Mouse (Mus musculus) liver, adult 2 months (tissue): ENCODE results near the gene Hs6st3. TPM values are rescaled to one million over a fixed set of nuclear protein-coding genes. Genes with fewer than 3 reads are reported as not detected.

Source experiments
- DNase-seq: peaks from one replicate; pipeline ENCODE4 v3.0.0-alpha.2; 2011; ENCODE audit warnings: low read depth, low spot score; ENCODE audit errors: extremely low read depth
- H3K27ac ChIP-seq: fragments of 200-500 bp; replicated peaks from 2 replicates; pipeline ENCODE4 v1.5.1; 2012; ENCODE audit warnings: low read depth, mild to moderate bottlenecking, control low read depth, inconsistent platforms, low read length; ENCODE audit not compliant: insufficient read depth
- H3K27me3 ChIP-seq: fragments of 200-500 bp; 2 replicates; pipeline ENCODE4 v1.6.1; 2012; ENCODE audit warnings: mild to moderate bottlenecking, moderate library complexity, low read length, inconsistent platforms; ENCODE audit not compliant: control insufficient read depth, insufficient read depth
- H3K36me3 ChIP-seq: fragments of 200-500 bp; 2 replicates; pipeline ENCODE4 v1.6.1; 2012; ENCODE audit warnings: low read length, inconsistent platforms; ENCODE audit not compliant: control insufficient read depth, insufficient read depth
- H3K4me1 ChIP-seq: fragments of 200-500 bp; 2 replicates; pipeline ENCODE4 v1.6.1; 2011; ENCODE audit warnings: low read length; ENCODE audit not compliant: control insufficient read depth, insufficient read depth
- H3K4me3 ChIP-seq: fragments of 200-500 bp; 2 replicates; pipeline ENCODE4 v1.5.1; 2011; ENCODE audit warnings: low read depth, mild to moderate bottlenecking, control low read depth, low read length, moderate library complexity; ENCODE audit not compliant: insufficient read depth
- H3K79me2 ChIP-seq: fragments of 200-500 bp; 2 replicates; pipeline ENCODE4 v1.6.1; 2012; ENCODE audit warnings: inconsistent platforms, mild to moderate bottlenecking, low read length, moderate library complexity; ENCODE audit not compliant: control insufficient read depth, insufficient read depth
- H3K9ac ChIP-seq: fragments of 200-500 bp; 2 replicates; pipeline ENCODE4 v1.6.1; 2012; ENCODE audit warnings: low read depth, mild to moderate bottlenecking, control low read depth, inconsistent platforms, low read length
- CTCF ChIP-seq: fragments of 200-500 bp; IDR thresholded peaks from 2 replicates; pipeline ENCODE4 v1.5.1; 2011; ENCODE audit warnings: low read depth, low read length, control low read depth
- POLR2A ChIP-seq: fragments of 200-500 bp; IDR thresholded peaks from 2 replicates; pipeline ENCODE4 v1.6.1; 2011; ENCODE audit warnings: low read length, control low read depth; ENCODE audit not compliant: insufficient read depth; ENCODE audit errors: extremely low read depth
- WGBS: fragments of 180-500 bp; shearing (Covaris S2); methylation state at CpG from one replicate; pipeline ENCODE4 v1.1.7; 2018; 5-methylcytosine and 5-hydroxymethylcytosine counted together
- polyA plus RNA-seq: library from polyadenylated mRNA; depleted of rRNA; stranded (reverse); fragments of >200 nt; gene quantifications from 2 replicates; pipeline ENCODE4 v1.2.3, GENCODE M21; 2012
- total RNA-seq: library from RNA; depleted of rRNA; stranded (reverse); fragments of >200 nt; gene quantifications from 2 replicates; pipeline ENCODE4 v1.2.3, GENCODE M21; 2014

Gene Hs6st3
- total and polyA plus RNA-seq, 2 experiments: 0.06 to 0.09 TPM

GRCm38 (mm10) chr14:119633090-119633489 lies 494.9 kb downstream of the Hs6st3 start:
- Histone ChIP-seq H3K27me3 (no peaks in the 10 kb centered on the region), H3K4me3 (no peak overlapping the region), H3K79me2 (no peaks in the 10 kb centered on the region), H3K9ac (no peak overlapping the region), H3K4me1 (no peaks in the 10 kb centered on the region), H3K27ac (no peak overlapping the region), H3K36me3 (no peaks in the 10 kb centered on the region)
- TF ChIP-seq CTCF (no peak), POLR2A (no peak)
- DNase-seq: no peak
- 56% methylated on average over 3 of the region's 3 CpGs for WGBS

DNA sequence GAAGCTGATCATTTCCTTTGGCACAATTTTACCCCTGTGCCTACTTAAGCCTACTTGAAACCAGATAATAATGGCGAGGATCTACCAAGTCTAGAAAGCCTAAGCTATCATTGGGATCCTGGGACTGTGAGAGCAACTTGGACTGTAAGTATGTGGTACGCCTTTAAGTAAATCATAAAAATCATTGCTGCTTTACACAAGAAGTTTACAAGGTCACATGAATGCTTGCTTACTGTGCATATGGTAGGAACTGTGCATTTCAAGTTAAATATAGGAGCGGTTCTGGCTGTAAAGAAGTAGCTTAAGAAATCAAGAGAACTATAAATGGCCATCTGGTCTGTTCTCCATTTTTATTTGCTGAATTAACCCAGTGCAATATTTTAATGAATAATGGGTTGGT lies 495.5 kb downstream of the Hs6st3 start:
- Histone ChIP-seq H3K79me2 (no peaks in the 10 kb centered on the region), H3K4me3 (no peak overlapping the region), H3K27ac (no peak overlapping the region), H3K36me3 (no peaks in the 10 kb centered on the region), H3K9ac (no peak overlapping the region), H3K4me1 (no peaks in the 10 kb centered on the region), H3K27me3 (no peaks in the 10 kb centered on the region)
- DNase-seq: no peak
- TF ChIP-seq POLR2A: no peak
- TF ChIP-seq CTCF: no peak
- 79% methylated on average over 3 of the region's 3 CpGs for WGBS

GRCm38 (mm10) chr14:119642874-119643273 lies 504.7 kb downstream of the Hs6st3 start:
- no peaks in the 10 kb centered on the region for H3K4me1 ChIP-seq
- H3K36me3 ChIP-seq: no peaks in the 10 kb centered on the region
- no peak for TF ChIP-seq CTCF
- no peak for TF ChIP-seq POLR2A
- 89% methylated on average over 1 of the region's 1 CpGs for WGBS
- no peak for DNase-seq
- no peaks in the 10 kb centered on the region for H3K79me2 ChIP-seq
- H3K9ac ChIP-seq: no peak overlapping the region
- H3K4me3 ChIP-seq: no peak overlapping the region
- no peak overlapping the region for H3K27ac ChIP-seq
- no peaks in the 10 kb centered on the region for H3K27me3 ChIP-seq

DNA sequence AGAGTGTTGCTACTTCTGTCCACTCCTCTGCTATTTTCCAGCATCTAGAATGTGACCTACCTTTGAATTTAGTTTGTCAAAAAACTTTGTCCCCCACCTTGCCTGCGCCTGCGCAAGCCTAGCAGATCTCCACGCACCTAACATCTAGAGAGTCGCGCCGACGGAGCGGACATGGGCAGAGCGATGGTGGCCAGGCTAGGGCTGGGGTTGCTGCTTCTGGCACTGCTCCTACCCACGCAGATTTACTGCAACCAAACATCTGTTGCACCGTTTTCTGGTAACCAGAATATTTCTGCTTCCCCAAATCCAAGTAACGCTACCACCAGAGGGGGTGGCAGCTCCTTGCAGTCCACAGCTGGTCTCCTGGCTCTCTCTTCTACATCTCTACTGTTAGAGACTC lies 505.7 kb downstream of the Hs6st3 start:
- no peak overlapping the region for H3K9ac ChIP-seq
- no peaks in the 10 kb centered on the region for H3K79me2 ChIP-seq
- no peak for DNase-seq
- no peaks in the 10 kb centered on the region for H3K36me3 ChIP-seq
- WGBS: 93% methylated on average over 12 of the region's 12 CpGs
- no peak overlapping the region for H3K4me3 ChIP-seq
- no peak overlapping the region for H3K27ac ChIP-seq
- no peaks in the 10 kb centered on the region for H3K27me3 ChIP-seq
- H3K4me1 ChIP-seq: no peaks in the 10 kb centered on the region
- TF ChIP-seq CTCF (no peak), POLR2A (no peak)

DNA sequence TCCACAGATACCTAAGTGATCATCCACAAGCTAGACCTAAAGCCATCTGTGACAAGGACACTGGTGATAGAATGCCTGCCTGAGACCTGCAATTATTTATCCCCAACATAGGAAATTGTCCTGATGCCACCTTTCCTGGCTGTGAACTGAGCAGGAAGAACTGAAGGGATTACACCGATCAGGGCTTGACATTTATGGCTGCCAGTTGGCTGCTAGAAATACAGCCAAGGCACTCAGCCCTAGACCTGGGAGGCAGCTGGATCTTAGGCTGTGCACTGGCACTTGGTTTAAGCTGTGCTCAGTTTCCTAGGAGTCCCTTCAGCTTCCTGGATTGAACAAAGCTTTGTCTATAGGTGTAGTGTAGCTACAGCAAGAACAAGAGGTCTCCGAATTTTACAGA lies 518.8 kb downstream of the Hs6st3 start:
- WGBS: 73% methylated on average over 2 of the region's 2 CpGs
- no peak overlapping the region for H3K4me3 ChIP-seq
- no peak overlapping the region for H3K9ac ChIP-seq
- no peak overlapping the region for H3K27ac ChIP-seq
- H3K4me1 ChIP-seq: no peaks in the 10 kb centered on the region
- H3K36me3 ChIP-seq: no peaks in the 10 kb centered on the region
- DNase-seq: no peak
- no peaks in the 10 kb centered on the region for H3K79me2 ChIP-seq
- no peak for TF ChIP-seq POLR2A
- TF ChIP-seq CTCF: no peak
- no peaks in the 10 kb centered on the region for H3K27me3 ChIP-seq

GRCm38 (mm10) chr14:119665741-119666141 lies 527.6 kb downstream of the Hs6st3 start:
- no peak for TF ChIP-seq CTCF
- TF ChIP-seq POLR2A: no peak
- Histone ChIP-seq H3K27ac (no peak overlapping the region), H3K79me2 (no peaks in the 10 kb centered on the region), H3K4me3 (no peak overlapping the region), H3K4me1 (no peaks in the 10 kb centered on the region), H3K36me3 (no peaks in the 10 kb centered on the region), H3K27me3 (no peaks in the 10 kb centered on the region), H3K9ac (no peak overlapping the region)
- DNase-seq: no peak
- WGBS: 86% methylated on average over 5 of the region's 5 CpGs
